Mouse (Mus musculus): ENCODE measurements around the gene Rpl22. TPM values are rescaled to one million over a fixed set of nuclear protein-coding genes. Genes with fewer than 3 reads are reported as not detected.

Rpl22 gene
- polyA plus RNA-seq, 1 experiment: 82.5 TPM

- no peaks in the 10 kb centered on the region for H3K36me3 ChIP-seq (replicated peaks; ENCODE audit: low read length)
- H3K9me3 ChIP-seq: no peaks in the 10 kb centered on the region; the same call in 1 of the 2 replicates
- peaks cover 41% of the 10 kb centered on the region for H3K4me1 ChIP-seq
- TF ChIP-seq FLI1 (IDR thresholded peaks at IDR 0.05; ENCODE audit: low read length) (no peak), GATA1 (IDR thresholded peaks at IDR 0.05; ENCODE audit: borderline replicate concordance, low read length) (no peak)
- peaks cover 93% of the 10 kb centered on the region for H3K27me3 ChIP-seq (replicated peaks)
- H3K4me3 ChIP-seq (replicated peaks): peak overlapping the region; percentile 1
These were observed 38.7 kb upstream of the Rpl22 start for GRCm38 (mm10) chr4:152286887-152287286.

GRCm38 (mm10) chr4:152287317-152288120, 38.0 kb upstream of the Rpl22 start:
- no peak for TF ChIP-seq FLI1 (IDR thresholded peaks at IDR 0.05; ENCODE audit: low read length)
- TF ChIP-seq GATA1 (IDR thresholded peaks at IDR 0.05; ENCODE audit: borderline replicate concordance, low read length): no peak
- H3K27me3 ChIP-seq (replicated peaks): peaks cover 93% of the 10 kb centered on the region
- H3K9me3 ChIP-seq: no peaks in the 10 kb centered on the region; the same call in 1 of the 2 replicates
- H3K36me3 ChIP-seq (replicated peaks; ENCODE audit: low read length): no peaks in the 10 kb centered on the region
- peak overlapping the region; percentile 30 for H3K4me3 ChIP-seq (replicated peaks)
- peaks cover 37% of the 10 kb centered on the region for H3K4me1 ChIP-seq

GRCm38 (mm10) chr4:152288398-152288945, 37.1 kb upstream of the Rpl22 start:
- Histone ChIP-seq H3K4me3 (replicated peaks) (no peak overlapping the region), H3K4me1 (peaks cover 35% of the 10 kb centered on the region), H3K9me3 (no peaks in the 10 kb centered on the region; the same call in 1 of the 2 replicates), H3K36me3 (replicated peaks; ENCODE audit: low read length) (no peaks in the 10 kb centered on the region), H3K27me3 (replicated peaks) (peaks cover 92% of the 10 kb centered on the region)
- no peak for TF ChIP-seq FLI1 (IDR thresholded peaks at IDR 0.05; ENCODE audit: low read length)
- TF ChIP-seq GATA1 (IDR thresholded peaks at IDR 0.05; ENCODE audit: borderline replicate concordance, low read length): no peak

DNA sequence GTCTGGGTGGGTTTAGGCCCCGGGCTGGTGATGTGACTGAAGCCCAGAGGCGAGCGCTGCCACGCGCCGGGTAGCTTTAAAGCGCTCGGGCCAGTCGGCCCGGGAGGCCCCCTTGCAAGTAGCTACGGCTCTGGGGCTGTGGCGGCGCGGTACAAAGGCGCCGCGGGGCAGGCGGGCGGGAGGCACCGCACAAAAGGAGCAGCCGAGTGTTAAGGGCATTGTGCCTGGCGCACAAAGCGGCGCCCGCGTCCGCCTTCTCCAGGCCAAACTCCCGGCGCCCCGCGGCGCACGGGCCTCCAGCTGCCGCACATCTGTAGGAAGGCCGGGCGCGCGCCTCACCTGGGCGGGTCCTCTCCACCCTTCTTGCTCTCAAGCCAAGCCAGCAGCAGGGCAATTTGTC, 35.2 kb upstream of the Rpl22 start:
- Histone ChIP-seq H3K36me3 (replicated peaks; ENCODE audit: low read length) (no peaks in the 10 kb centered on the region), H3K4me1 (peaks cover 51% of the 10 kb centered on the region), H3K27me3 (replicated peaks) (peaks cover 76% of the 10 kb centered on the region), H3K4me3 (replicated peaks) (no peak overlapping the region), H3K9me3 (no peaks in the 10 kb centered on the region; the same call in 1 of the 2 replicates)
- TF ChIP-seq GATA1 (IDR thresholded peaks at IDR 0.05; ENCODE audit: borderline replicate concordance, low read length) (no peak), FLI1 (IDR thresholded peaks at IDR 0.05; ENCODE audit: low read length) (no peak)

- Histone ChIP-seq H3K4me1 (peaks cover 55% of the 10 kb centered on the region), H3K36me3 (replicated peaks; ENCODE audit: low read length) (no peaks in the 10 kb centered on the region), H3K4me3 (replicated peaks) (no peak overlapping the region), H3K9me3 (no peaks in the 10 kb centered on the region; the same call in 1 of the 2 replicates), H3K27me3 (replicated peaks) (peaks cover 70% of the 10 kb centered on the region)
- TF ChIP-seq FLI1 (IDR thresholded peaks at IDR 0.05; ENCODE audit: low read length): no peak
- TF ChIP-seq GATA1 (IDR thresholded peaks at IDR 0.05; ENCODE audit: borderline replicate concordance, low read length): no peak
These were observed 34.6 kb upstream of the Rpl22 start for GRCm38 (mm10) chr4:152290991-152291390.

GRCm38 (mm10) chr4:152291562-152291961, 34.0 kb upstream of the Rpl22 start, which contains the start of gene Hes3:
Gene Hes3 (minus strand): TSS chr4:152291662.
- no peaks in the 10 kb centered on the region for H3K36me3 ChIP-seq (replicated peaks; ENCODE audit: low read length)
- no peak for TF ChIP-seq FLI1 (IDR thresholded peaks at IDR 0.05; ENCODE audit: low read length)
- no peak for TF ChIP-seq GATA1 (IDR thresholded peaks at IDR 0.05; ENCODE audit: borderline replicate concordance, low read length)
- H3K9me3 ChIP-seq: no peaks in the 10 kb centered on the region; the same call in 1 of the 2 replicates
- H3K4me3 ChIP-seq (replicated peaks): no peak within 1 kb of the TSS
- H3K27me3 ChIP-seq (replicated peaks): peaks cover 64% of the 10 kb centered on the region
- peaks cover 54% of the 10 kb centered on the region for H3K4me1 ChIP-seq

DNA sequence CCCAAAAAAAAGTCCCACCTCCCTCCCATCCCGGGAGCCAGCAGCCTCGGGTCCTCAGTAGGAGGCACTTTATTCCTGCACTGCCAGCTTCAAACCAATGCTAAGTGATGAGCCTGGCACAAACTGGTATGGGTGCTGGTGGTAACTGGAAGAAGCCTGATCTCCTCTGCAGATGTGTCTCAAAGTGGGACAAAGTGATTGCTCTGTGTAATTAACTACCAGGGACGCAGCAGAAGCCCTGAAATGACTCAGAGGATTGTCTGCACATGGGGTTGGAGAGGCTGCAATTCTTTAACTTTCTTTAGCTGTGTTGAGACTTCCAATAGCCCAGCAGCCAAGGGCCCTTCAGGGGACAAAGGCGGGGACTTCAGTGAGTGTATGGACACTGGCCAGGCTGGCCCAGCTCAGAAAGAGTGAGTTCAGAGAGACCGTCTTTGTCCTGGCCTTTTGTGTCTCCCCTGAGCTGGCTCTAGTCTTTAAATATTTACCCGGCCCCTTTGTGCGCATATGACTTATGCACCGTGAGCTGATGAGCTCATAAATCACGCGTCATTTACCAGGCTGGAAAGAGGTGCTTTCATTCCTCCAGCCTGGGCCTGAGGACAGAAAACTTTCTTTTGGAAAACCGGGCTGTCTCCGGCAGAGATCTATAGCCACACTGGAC, 33.3 kb upstream of the Rpl22 start:
- Histone ChIP-seq H3K27me3 (replicated peaks) (peaks cover 58% of the 10 kb centered on the region), H3K4me3 (replicated peaks) (no peak overlapping the region), H3K9me3 (no peaks in the 10 kb centered on the region; the same call in 1 of the 2 replicates), H3K4me1 (peaks cover 48% of the 10 kb centered on the region), H3K36me3 (replicated peaks; ENCODE audit: low read length) (no peaks in the 10 kb centered on the region)
- TF ChIP-seq FLI1 (IDR thresholded peaks at IDR 0.05; ENCODE audit: low read length) (no peak), GATA1 (IDR thresholded peaks at IDR 0.05; ENCODE audit: borderline replicate concordance, low read length) (no peak)

DNA sequence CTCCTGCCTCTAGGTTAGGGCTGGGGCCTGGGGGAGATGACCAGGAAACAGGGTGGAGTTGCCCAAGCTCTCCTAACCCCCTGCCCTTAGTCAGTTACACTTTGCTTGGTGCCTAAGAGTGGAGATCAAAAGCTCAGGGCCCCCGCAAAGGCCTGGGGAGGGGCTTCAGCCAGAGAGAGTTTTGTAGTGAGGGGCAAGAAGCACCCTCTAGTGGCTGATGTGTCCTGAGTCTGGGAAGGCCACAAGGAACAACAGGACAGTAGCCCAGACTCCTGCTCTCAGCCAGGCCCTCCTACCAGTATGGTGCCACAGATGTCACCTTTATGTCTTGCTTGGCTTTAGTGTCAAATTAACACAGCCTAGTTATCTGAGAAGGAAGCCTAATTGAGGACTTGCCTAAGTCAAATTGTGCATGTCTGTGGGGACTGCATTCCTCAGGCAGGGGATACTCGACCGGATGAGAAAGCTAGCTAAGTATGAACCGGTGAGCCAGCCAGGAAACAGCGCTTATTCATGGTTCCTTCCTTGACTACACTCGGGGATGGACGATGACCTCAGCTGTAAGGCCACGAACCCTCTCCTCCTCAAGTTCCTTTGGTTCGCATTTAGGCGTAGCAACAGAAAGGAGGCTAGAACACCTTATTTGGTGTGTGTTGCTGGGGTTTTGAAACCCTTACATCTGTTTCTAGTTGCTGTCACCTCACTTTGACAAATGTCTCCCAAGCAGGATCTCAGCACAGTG, 31.2 kb upstream of the Rpl22 start:
- Histone ChIP-seq H3K36me3 (replicated peaks; ENCODE audit: low read length) (peaks cover 6% of the 10 kb centered on the region), H3K4me1 (peaks cover 59% of the 10 kb centered on the region), H3K9me3 (no peaks in the 10 kb centered on the region), H3K27me3 (replicated peaks) (peaks cover 42% of the 10 kb centered on the region), H3K4me3 (replicated peaks) (peak overlapping the region; percentile 62)
- no peak for TF ChIP-seq GATA1 (IDR thresholded peaks at IDR 0.05; ENCODE audit: borderline replicate concordance, low read length)

DNA sequence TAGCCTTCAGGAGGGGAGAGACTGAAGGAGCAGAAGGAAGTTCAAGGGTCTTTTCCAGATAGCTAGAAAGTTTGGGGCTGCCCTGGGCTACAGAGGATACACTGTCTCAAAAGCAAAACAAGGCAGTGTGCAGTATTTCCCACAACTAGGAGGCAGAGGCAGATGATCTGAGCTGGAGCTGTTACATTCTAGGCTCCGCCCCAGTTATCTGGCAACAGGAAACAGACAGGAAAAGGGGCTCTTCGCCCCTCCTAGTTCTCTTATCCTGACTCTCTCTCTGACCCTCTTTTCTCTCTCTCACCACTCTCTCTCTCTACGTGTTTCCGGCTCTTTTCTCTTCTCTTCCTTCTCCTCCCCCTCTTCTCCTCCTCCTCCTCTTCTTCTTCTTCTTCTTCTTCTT, 29.6 kb upstream of the Rpl22 start:
- no peak for TF ChIP-seq GATA1 (IDR thresholded peaks at IDR 0.05; ENCODE audit: borderline replicate concordance, low read length)
- 0 out of 2 replicates have a peak, but pooled peaks have one; percentile 21 for TF ChIP-seq FLI1 (IDR thresholded peaks at IDR 0.05; ENCODE audit: low read length)
- Histone ChIP-seq H3K4me1 (peaks cover 53% of the 10 kb centered on the region), H3K4me3 (replicated peaks) (peak overlapping the region; percentile 87), H3K27me3 (replicated peaks) (peaks cover 27% of the 10 kb centered on the region), H3K36me3 (replicated peaks; ENCODE audit: low read length) (peaks cover 22% of the 10 kb centered on the region), H3K9me3 (no peaks in the 10 kb centered on the region)
